Mouse (Mus musculus): ENCODE data around the gene Skap2. TPM values are rescaled to one million over a fixed set of nuclear protein-coding genes. Genes with fewer than 3 reads are reported as not detected.

Gene Skap2
- 10 to 100 TPM; 14.1 to 15.7 TPM for total RNA-seq (2021)
- long read RNA-seq, experiment 1, transcript Skap2-205 (13 exons, 3,382 nt), result major isoform, 14 of 18 reads
- long read RNA-seq, experiment 1, partial matches to known transcripts, result 1 of 18 reads
- long read RNA-seq, experiment 1, other reads (novel, unspliced or antisense), result 3 of 18 reads
- long read RNA-seq, experiment 2, transcript Skap2-205 (13 exons, 3,382 nt), result major isoform, 10 of 14 reads
- long read RNA-seq, experiment 2, partial matches to known transcripts, result 0 of 14 reads
- long read RNA-seq, experiment 2, other reads (novel, unspliced or antisense), result 4 of 14 reads

GRCm38 (mm10) chr6:52012409-52013244 lies at the start of gene Skap2:
Gene Skap2 (minus strand): TSS chr6:52012549.
- Histone ChIP-seq H3K4me3 (peak within 1 kb of the TSS; percentile 61), H3K27ac (peak within 1 kb of the TSS; percentile 82)
- DNase-seq (ENCODE audit: low spot score in 2 of 2), result peak; percentile 96 to 99
- no peak for TF ChIP-seq CTCF (conservative IDR thresholded peaks at IDR 0.05)

- peak overlapping the region; percentile 19; the same call in 1 of the 2 replicates for H3K27ac ChIP-seq
These were observed 46.6 kb upstream of the Skap2 start for GRCm38 (mm10) chr6:52058899-52059448.

GRCm38 (mm10) chr6:52058120-52058519 lies 45.8 kb upstream of the Skap2 start:
- peak overlapping the region; percentile 19; the same call in 1 of the 2 replicates for H3K27ac ChIP-seq
- DNase-seq (ENCODE audit: low spot score in 2 of 2), result peak in 1 of 2 experiments; percentile 7
- TF ChIP-seq CTCF (conservative IDR thresholded peaks at IDR 0.05), result no peak
- no peak overlapping the region for H3K4me3 ChIP-seq

More at GRCm38 (mm10) chr6:52058899-52059448, 46.6 kb upstream of the Skap2 start:
- DNase-seq (ENCODE audit: low spot score in 2 of 2), result no peak
- no peak for TF ChIP-seq CTCF (conservative IDR thresholded peaks at IDR 0.05)
- H3K4me3 ChIP-seq, result peak overlapping the region; percentile 26; the same call in 1 of the 2 replicates

- DNase-seq (ENCODE audit: low spot score in 2 of 2), result no peak
- H3K4me3 ChIP-seq, result no peak overlapping the region
- 0 out of 2 replicates have a peak, but pooled peaks have one; percentile 6 for TF ChIP-seq CTCF (conservative IDR thresholded peaks at IDR 0.05)
- H3K27ac ChIP-seq, result no peak overlapping the region
These were observed 41.5 kb upstream of the Skap2 start for GRCm38 (mm10) chr6:52053567-52054561.

- H3K27ac ChIP-seq, result no peak overlapping the region
- no peak for TF ChIP-seq CTCF (conservative IDR thresholded peaks at IDR 0.05)
- no peak overlapping the region for H3K4me3 ChIP-seq
- DNase-seq (ENCODE audit: low spot score in 2 of 2), result no peak
These were observed 37.7 kb upstream of the Skap2 start for GRCm38 (mm10) chr6:52050062-52050461.

GRCm38 (mm10) chr6:52045517-52045916 lies 33.2 kb upstream of the Skap2 start:
- no peak overlapping the region for H3K27ac ChIP-seq
- peak; percentile 52 for TF ChIP-seq CTCF (conservative IDR thresholded peaks at IDR 0.05)
- no peak for DNase-seq (ENCODE audit: low spot score in 2 of 2)

GRCm38 (mm10) chr6:52036077-52036476 lies 23.7 kb upstream of the Skap2 start:
- DNase-seq (ENCODE audit: low spot score in 2 of 2), result no peak
- H3K4me3 ChIP-seq, result no peak overlapping the region
- H3K27ac ChIP-seq, result no peak overlapping the region
- peak; percentile 57 for TF ChIP-seq CTCF (conservative IDR thresholded peaks at IDR 0.05)

More at GRCm38 (mm10) chr6:52045517-52045916, 33.2 kb upstream of the Skap2 start:
- H3K4me3 ChIP-seq, result no peak overlapping the region

GRCm38 (mm10) chr6:52031181-52031580 lies 18.8 kb upstream of the Skap2 start:
- no peak for TF ChIP-seq CTCF (conservative IDR thresholded peaks at IDR 0.05)
- no peak for DNase-seq (ENCODE audit: low spot score in 2 of 2)
- no peak overlapping the region for H3K27ac ChIP-seq
- H3K4me3 ChIP-seq, result no peak overlapping the region

- H3K27ac ChIP-seq, result no peak overlapping the region
- H3K4me3 ChIP-seq, result no peak overlapping the region
- TF ChIP-seq CTCF (conservative IDR thresholded peaks at IDR 0.05), result no peak
- no peak for DNase-seq (ENCODE audit: low spot score in 2 of 2)
These were observed 15.8 kb upstream of the Skap2 start for GRCm38 (mm10) chr6:52028131-52028530.

GRCm38 (mm10) chr6:52027181-52027580 lies 14.8 kb upstream of the Skap2 start:
- no peak for DNase-seq (ENCODE audit: low spot score in 2 of 2)

GRCm38 (mm10) chr6:52026281-52026680 lies 13.9 kb upstream of the Skap2 start:
- TF ChIP-seq CTCF (conservative IDR thresholded peaks at IDR 0.05), result no peak
- DNase-seq (ENCODE audit: low spot score in 2 of 2), result no peak
- H3K27ac ChIP-seq, result no peak overlapping the region
- H3K4me3 ChIP-seq, result no peak overlapping the region

More at GRCm38 (mm10) chr6:52027181-52027580, 14.8 kb upstream of the Skap2 start:
- H3K27ac ChIP-seq, result no peak overlapping the region
- H3K4me3 ChIP-seq, result no peak overlapping the region
- no peak for TF ChIP-seq CTCF (conservative IDR thresholded peaks at IDR 0.05)

- TF ChIP-seq CTCF (conservative IDR thresholded peaks at IDR 0.05), result no peak
- DNase-seq (ENCODE audit: low spot score in 2 of 2), result no peak
- Histone ChIP-seq H3K27ac (no peak overlapping the region), H3K4me3 (no peak overlapping the region)
These were observed 12.4 kb upstream of the Skap2 start for GRCm38 (mm10) chr6:52024730-52025129.

Data from layer of hippocampus, adult 2 months (tissue).